Mouse (Mus musculus) B cell, adult (primary cell): ENCODE results near the gene Zfp458. TPM values are rescaled to one million over a fixed set of nuclear protein-coding genes. Genes with fewer than 3 reads are reported as not detected.

Source experiments
- total RNA-seq: library from RNA; stranded (reverse); gene quantifications from 4 replicates; pipeline ENCODE4 v1.2.4, GENCODE M21; 2023; ENCODE audit not compliant: inconsistent age

Zfp458 gene
- total RNA-seq: 2.3 to 3.8 TPM (median 2.9 TPM) in 4 replicates

GRCm38 (mm10) chr13:67278314-67278713 lies at the start of gene Zfp458:
Gene Zfp458 (minus strand): TSS chr13:67278466.

DNA sequence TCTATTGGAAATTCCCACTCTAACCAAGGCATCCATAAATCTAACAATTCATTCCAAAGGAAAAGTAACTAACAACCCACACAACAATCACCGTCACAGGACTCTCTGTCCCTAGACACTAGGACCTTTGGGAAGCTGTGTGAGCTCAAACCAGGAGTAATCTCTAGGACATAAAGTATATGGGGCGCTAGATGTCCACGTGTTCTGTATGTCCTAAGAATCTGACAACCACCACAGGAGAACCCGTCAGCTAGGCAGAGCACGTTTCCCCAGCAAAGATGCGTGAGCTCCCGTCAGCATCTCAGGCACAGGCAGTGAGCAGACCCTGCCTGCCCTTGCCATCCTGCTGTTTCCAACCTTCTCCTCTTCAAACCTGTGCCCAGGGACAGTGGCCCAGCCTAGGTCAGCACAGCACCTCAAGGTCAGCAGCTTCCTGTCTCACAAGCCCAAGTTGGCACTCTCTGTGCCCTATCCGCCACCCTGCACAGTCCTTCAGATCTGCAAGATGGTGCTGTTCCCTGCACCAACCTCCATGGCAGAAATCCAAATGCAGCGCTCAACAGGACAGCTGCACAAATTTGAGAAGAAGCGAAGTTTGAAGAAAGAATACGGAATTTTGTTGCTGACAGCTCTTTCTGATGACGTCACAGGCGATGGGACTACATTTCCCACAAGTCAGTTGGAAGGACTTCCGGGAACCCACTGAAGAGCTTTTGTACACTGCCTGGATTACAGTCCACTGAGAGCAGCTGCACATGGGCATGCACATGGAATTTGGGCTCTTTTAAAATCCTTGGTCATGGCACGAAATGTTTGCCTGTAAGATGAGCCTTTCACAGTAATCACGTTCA lies 27.8 kb upstream of the Zfp458 start, which contains the start of gene Zfp457:
TSS of gene Zfp457 (minus strand) at position 664 of the 851 bp plus-strand sequence.

Other genes with a start within 250 kb of the Zfp458 start
- 4.5 to 6.4 TPM (median 5.5 TPM) in 4 replicates for gene Zfp712, start 217.3 kb downstream of the Zfp458 start, total RNA-seq
- gene Zfp708, start 180.5 kb downstream of the Zfp458 start, total RNA-seq: 0.51 to 2.5 TPM (median 2.0 TPM) in 3 of 4 replicates, not detected in the other
- 3.0 to 5.4 TPM (median 4.6 TPM) in 4 replicates for gene Gm28557, start 169.9 kb downstream of the Zfp458 start, total RNA-seq
- gene Rslcan18, start 162.2 kb downstream of the Zfp458 start, total RNA-seq: 0.29 to 0.99 TPM (median 0.50 TPM) in 4 replicates
- gene Zfp759, start 156.8 kb downstream of the Zfp458 start, total RNA-seq: 3.6 to 7.5 TPM (median 5.7 TPM) in 4 replicates
- 10.3 to 17.8 TPM (median 12.6 TPM) in 4 replicates for gene Rsl1, start 105.3 kb downstream of the Zfp458 start, total RNA-seq
- gene Zfp455, start 84.0 kb downstream of the Zfp458 start, total RNA-seq: 2.8 to 3.3 TPM (median 3.1 TPM) in 4 replicates
- gene Zfp457, start 28.0 kb upstream of the Zfp458 start, total RNA-seq: 2.0 to 3.5 TPM (median 2.8 TPM) in 4 replicates
- 11.3 to 16.0 TPM (median 13.5 TPM) in 4 replicates for gene Zfp595, start 54.1 kb upstream of the Zfp458 start, total RNA-seq
- 2.5 to 6.7 TPM (median 6.6 TPM) in 3 of 4 replicates, not detected in the other for gene Gm28044, start 82.1 kb upstream of the Zfp458 start, total RNA-seq
- 7.8 to 9.4 TPM (median 7.9 TPM) in 4 replicates for gene Zfp953, start 82.1 kb upstream of the Zfp458 start, total RNA-seq
- gene Gm28041, start 97.3 kb upstream of the Zfp458 start, total RNA-seq: 2.2 to 4.9 TPM (median 4.1 TPM) in 4 replicates
- 7.2 to 10.0 TPM (median 9.6 TPM) in 4 replicates for gene Zfp456, start 97.3 kb upstream of the Zfp458 start, total RNA-seq
- gene Zfp429, start 121.4 kb upstream of the Zfp458 start, total RNA-seq: 12.8 to 16.8 TPM (median 14.1 TPM) in 4 replicates
- 1.7 to 2.6 TPM (median 2.5 TPM) in 4 replicates for gene Zfp459, start 143.0 kb upstream of the Zfp458 start, total RNA-seq
- gene Zfp874a, start 173.2 kb upstream of the Zfp458 start, total RNA-seq: 5.8 to 9.0 TPM (median 7.8 TPM) in 4 replicates
- 7.0 to 17.0 TPM (median 10.2 TPM) in 4 replicates for gene Zfp874b, start 205.8 kb upstream of the Zfp458 start, total RNA-seq
- 9.4 to 11.2 TPM (median 10.4 TPM) in 4 replicates for gene Zfp58, start 222.1 kb upstream of the Zfp458 start, total RNA-seq
- gene Gm26965, start 247.7 kb upstream of the Zfp458 start, total RNA-seq: 0.78 to 1.1 TPM in 2 of 4 replicates, not detected in the others
- 20.7 to 26.4 TPM (median 23.8 TPM) in 4 replicates for gene Zfp87, start 247.7 kb upstream of the Zfp458 start, total RNA-seq